Mouse (Mus musculus): ENCODE measurements around the gene Sdf2l1. TPM values are rescaled to one million over a fixed set of nuclear protein-coding genes. Genes with fewer than 3 reads are reported as not detected.

Gene Sdf2l1
- polyA plus RNA-seq, 1 experiment: 107 TPM

DNA sequence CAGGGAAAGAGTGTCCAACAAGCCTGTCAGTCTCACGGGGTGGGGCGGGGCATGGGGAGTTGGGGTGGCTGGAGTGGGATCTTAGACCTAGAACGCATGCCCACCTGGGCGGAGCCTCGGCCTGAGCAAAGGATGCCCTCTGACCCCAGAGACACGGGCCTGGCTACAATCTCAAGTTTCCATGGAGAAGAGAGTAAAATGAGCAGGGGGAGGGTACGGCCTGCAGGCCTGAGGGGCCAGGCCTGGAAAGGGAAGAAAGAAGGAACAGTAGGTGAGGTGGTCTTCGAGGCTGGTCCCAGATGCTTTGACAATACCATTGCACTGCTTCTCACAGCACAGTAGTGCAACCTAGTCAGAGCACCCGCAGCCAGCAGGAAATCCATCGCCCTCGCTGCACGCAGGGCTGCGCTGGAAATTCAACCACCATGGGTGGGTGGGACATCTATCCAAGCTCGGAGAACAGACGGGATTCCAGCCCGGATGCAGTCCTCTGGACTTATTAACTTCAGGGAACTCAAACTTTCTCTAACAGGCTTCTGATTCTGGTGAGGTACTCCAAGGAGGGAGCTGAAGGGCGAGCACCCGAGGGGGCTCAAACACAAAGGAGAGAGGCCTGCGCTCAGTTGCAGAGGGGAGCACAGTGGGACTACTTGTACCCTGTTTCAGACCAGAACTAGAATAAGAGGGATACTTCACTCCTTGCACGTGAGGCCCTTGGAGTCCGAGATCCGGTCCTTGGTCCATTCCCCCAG, 7.9 kb downstream of the Sdf2l1 start:
- no peak for DNase-seq (ENCODE audit: low read depth)

DNA sequence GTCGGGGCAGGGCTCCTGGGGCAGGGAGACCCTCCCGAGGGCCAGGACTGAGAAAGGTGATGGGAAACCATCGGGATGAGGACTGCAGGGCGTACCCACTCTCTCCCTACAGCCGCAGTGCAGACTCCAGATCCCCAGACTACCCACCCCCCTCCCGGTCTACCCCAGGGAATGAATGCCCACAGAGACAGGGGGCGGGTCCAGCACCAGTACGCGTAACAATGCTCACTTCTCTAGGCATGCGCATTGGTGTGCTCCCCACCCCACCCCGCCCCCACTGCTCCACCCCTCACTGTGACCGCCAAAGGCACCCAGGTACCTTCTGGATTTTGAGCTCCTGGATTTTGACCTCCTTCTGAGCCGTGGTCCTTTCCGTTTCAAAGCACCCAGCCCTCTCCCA, 10.6 kb downstream of the Sdf2l1 start:
- no peak for DNase-seq (ENCODE audit: low read depth)

DNA sequence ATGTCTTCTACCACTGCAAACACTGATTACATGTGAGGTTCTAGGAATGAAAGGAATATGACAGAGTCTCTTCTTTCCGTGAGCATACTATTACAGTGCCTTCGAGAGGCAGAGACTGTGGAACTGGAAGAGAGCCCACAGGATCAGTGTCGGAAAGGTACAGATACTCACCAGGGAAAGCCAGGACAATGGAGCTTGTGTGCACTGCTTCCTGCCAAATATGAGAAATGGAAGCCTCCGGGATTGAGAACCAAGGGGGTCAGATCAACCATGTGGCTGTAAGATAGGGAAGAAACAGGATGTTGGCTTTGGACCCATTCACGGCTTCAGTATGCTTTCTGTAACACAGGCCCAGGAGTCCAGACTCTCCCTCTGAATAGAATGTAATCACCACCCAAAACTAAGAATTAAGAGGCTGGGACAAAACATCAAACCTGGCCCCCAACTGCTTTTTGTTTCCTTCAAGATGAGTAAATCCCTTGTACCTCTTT, 14.8 kb downstream of the Sdf2l1 start:
- no peak for DNase-seq (ENCODE audit: low read depth)

DNA sequence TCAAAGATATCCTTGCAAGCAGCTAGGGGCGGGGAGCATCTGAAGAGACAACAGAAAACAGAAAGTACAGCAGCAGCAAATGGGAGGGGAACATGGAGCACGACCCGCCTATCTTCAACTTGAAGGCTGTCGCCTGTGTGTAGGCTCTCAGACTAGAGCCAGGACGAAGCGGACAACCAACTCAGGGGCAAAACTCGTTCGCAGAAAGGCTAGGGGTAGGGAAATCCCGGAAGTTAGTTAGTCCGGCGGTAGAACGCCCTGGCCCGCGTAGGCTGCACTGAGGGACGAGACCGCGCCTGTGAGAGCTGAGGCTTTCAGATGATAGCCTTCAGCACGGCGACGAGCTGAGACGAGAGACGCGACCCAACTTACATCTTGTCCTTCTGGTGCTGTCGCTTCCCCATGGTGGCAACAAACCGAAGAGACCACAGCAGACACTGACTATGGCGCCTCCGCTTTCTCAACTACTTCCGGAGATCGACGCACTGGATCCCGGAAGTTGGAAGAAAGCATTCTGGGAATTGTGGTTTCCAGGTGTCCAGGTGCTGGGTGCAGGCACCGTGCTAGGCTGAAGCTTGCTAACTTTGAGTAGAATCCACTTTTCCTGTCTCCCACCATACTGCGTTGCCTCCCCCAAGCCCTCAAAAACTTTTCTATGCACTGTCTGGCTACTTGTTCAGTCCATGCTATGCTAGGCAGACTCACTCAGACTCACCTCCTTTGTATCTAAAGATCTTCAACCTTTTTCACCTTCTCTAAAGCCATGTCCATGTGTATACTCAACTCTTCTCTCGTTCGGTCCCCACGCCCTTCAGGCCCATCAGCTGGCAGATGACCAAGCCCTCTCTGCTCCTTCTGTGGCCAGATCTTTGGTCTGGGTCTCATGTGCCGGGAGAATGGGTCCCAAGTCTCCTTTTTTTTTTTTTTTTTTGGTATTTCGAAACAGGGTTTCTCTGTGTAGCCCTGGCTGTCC, 21.1 kb downstream of the Sdf2l1 start, which contains the start of gene Ppil2:
Ppil2 (minus strand) TSS at position 487 of the 973 bp plus-strand sequence.
- peak; percentile 34 for DNase-seq (ENCODE audit: low read depth)

DNA sequence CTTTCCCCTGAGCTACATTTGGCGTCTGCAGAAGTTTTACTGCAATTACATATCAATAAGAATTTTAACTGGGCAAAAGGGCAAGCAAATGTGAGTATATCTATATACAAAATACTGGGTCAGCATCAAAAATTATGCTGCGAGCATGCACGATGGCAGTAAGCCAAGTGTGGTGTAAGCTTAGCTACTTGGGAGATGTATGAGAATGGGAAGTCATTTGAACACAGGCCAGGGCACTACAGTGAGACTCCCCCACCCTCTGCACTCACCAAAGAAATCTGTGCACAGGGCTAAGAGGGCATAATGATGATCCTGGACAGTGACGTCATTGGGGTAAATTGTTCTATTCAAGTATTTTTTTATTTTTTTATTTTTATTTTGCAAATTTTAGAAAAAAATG, 27.6 kb downstream of the Sdf2l1 start:
- DNase-seq (ENCODE audit: low read depth): no peak

DNA sequence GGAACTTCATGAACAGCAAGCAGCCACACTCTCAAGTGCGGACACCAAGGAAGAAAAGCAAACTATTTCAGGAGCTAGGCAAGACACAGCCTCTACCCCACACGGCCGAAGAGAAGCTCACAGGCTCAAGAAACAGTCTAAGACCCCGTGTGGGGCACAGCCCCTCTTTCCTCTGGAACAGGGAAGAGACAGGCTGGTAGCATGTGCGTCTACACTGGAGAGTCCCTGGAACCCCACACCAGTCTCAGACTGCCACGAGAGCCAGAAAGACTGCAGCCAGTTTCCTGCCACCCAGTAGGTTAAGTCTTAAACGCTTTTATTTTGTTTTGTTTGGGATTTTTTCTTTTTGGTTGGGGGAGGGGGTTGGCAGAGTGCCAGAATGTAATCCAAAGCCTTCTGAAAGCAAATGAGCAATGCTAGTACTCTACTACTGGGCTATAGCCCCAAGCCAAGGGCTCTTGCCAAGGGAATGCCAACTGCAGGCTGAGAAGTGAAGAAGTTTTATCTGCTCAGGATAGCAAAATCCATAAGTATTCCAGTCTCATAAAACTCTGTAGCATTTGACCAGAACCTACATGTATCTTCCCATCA, 29.5 kb downstream of the Sdf2l1 start:
- no peak for DNase-seq (ENCODE audit: low read depth)

DNA sequence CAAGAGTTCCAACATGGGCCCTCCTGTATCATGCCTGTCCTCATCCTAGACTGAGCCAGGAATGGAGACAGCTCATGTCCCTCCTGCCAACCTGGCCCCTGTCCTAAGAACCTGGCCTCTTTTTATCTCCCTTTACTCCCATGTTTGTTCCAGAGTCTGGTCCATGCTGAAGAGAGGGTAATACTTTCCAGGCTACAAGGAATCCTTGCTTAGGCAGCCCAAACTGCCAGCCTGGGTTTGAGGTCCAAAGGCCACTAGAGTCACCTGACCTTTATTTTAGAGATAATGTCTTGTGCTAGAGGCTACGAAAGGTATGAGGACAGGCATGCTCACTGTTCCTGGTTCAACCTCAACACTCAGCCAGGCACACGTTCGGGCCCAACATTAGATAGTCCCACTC, 35.2 kb downstream of the Sdf2l1 start:
- no peak for DNase-seq (ENCODE audit: low read depth)

DNA sequence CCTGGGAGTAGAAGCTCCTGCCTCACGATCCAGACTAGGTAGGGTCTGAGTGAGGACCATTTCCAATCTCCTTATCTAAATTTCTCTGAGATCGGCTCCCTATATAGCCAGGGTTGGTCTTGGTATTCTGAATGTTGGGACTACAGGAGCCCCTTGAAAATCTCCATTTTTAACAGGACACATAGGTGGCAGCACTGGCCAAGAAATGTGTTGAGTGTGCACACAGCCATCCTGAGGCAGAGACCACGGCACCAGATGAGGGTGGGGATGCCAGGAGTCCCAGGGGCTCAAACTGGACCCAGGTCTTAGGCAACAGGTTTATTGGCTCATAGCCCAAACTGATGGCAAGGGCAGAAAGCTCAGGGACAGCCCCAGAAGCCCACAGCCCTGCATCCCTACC, 43.8 kb downstream of the Sdf2l1 start:
- DNase-seq (ENCODE audit: low read depth): no peak

DNA sequence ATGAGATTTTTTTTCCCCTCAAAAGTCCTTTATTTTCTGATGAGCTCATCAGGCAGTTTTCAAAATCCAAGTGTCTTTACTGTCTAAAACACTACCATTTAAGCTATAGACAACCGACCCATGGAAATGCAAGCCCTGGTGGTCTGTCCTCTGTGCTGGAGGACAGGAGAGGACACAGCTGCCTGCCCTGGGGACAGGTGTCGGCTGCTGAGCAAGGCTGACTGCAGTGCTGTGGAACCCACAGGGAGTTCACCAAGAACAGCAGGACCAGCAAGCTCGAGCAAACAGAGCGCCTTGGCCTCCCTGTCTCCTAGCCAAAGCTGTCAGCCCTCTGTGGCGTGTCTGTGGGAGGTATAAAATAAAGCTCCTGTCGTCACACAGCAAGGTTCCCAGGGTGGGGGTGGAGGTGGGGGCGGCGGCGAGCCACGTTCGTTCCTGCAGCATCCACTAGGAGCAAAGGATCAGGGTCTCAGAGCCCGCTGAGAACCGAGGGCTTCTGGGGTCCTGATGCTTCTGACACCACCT, 45.5 kb downstream of the Sdf2l1 start:
- no peak for DNase-seq (ENCODE audit: low read depth)

DNA sequence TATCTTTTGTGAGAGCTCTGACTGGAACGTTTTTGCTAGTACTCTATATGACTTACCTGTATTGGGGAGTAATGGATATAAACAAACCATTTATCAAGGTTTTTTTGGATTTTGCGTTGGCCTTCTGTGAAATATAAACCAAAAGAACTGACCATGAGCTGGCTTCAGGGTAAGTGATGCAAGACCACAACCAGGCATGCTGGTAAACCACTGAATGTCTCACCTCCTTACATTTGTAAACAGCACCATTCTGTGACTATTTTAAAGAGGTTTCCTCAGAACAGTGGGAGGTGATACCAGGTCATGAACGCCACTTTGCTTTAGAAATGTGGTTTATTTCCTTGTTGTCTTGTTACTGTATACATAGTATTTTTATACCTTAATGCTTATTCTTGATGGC, 45.9 kb downstream of the Sdf2l1 start:
- no peak for DNase-seq (ENCODE audit: low read depth)

DNA sequence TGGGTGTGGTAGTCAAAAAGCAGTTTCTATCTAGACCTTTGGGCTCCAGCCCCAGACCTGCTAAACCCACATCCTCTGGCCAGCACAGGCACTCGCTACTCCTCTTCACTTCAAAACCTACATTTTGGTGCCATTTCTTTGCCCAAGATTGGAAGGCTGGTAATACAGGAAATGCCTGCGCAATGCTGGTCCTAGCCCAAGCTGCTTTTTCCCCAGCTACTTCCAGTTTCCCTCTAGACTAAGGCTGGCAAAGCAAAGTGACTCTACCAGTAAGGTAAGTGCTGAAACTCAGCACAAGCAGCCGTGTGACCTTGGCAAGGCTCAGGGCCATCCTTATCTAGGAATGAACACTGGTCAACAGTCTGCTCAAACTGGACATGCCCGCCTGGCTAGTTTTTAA, 46.5 kb downstream of the Sdf2l1 start:
- DNase-seq (ENCODE audit: low read depth): no peak

DNA sequence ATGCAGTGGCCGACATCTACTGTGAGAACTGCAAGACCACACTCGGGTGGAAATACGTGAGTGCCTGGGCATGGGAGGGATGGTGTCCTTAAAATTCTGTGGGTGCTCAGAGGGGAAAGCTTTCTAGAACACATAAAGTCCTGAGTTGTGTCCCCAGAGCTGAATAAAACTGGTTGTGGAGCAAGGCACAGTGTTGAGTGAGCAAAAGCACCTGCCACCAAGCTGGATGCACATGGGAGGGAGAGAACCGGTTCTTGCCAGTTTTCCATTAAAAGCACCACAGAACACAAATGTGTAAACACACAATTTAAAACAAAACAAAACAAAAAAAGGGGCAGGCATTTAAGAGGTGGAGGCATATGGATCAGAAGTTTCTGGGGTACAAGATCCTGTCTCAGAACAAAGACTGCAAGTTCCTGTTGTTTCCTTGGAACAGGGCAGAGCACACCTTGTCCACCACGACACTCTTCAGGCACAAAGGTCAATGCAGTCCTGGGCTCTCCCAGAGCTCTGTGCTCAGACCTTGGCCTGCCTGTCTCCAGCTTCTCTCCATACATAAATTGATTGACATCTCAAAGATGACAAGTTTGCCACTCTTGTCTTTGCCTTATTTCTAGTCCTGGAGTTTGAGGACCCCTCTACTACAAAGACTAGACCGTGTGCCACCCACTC, 49.9 kb downstream of the Sdf2l1 start:
- DNase-seq (ENCODE audit: low read depth): no peak

Other genes with a start within 250 kb of the Sdf2l1 start
- gene Ppm1f, start 235.9 kb downstream of the Sdf2l1 start, polyA plus RNA-seq (2012; rRNA removed): 13.8 and 17.1 TPM in 2 replicates
- 73.9 and 76.7 TPM in 2 replicates for gene Mapk1, start 149.0 kb downstream of the Sdf2l1 start, polyA plus RNA-seq (2012; rRNA removed)
- gene Ypel1, start 62.7 kb downstream of the Sdf2l1 start, polyA plus RNA-seq (2012; rRNA removed): 2.4 TPM in 2 replicates
- gene Ppil2, start 21.1 kb downstream of the Sdf2l1 start, polyA plus RNA-seq (2012; rRNA removed): 76.0 and 83.6 TPM in 2 replicates
- gene 2610318N02Rik, start 7.2 kb downstream of the Sdf2l1 start, polyA plus RNA-seq (2012; rRNA removed): 9.5 and 15.0 TPM in 2 replicates
- gene Ydjc, start 12.2 kb upstream of the Sdf2l1 start, polyA plus RNA-seq (2012; rRNA removed): 3.8 and 5.3 TPM in 2 replicates
- 0.84 and 1.5 TPM in 2 replicates for gene Ccdc116, start 14.8 kb upstream of the Sdf2l1 start, polyA plus RNA-seq (2012; rRNA removed)
- gene Ube2l3, start 70.3 kb upstream of the Sdf2l1 start, polyA plus RNA-seq (2012; rRNA removed): 48.4 and 51.4 TPM in 2 replicates
- 0.36 and 0.88 TPM in 2 replicates for gene Rimbp3, start 76.2 kb upstream of the Sdf2l1 start, polyA plus RNA-seq (2012; rRNA removed)
- gene Hic2, start 101.2 kb upstream of the Sdf2l1 start, polyA plus RNA-seq (2012; rRNA removed): 2.6 and 3.4 TPM in 2 replicates
- 15.6 and 23.2 TPM in 2 replicates for gene Tmem191c, start 143.7 kb upstream of the Sdf2l1 start, polyA plus RNA-seq (2012; rRNA removed)
- 0.12 and 0.18 TPM in 2 replicates for gene Serpind1, start 199.0 kb upstream of the Sdf2l1 start, polyA plus RNA-seq (2012; rRNA removed)

All from gonadal fat pad, adult 2 months (tissue).